Mouse (Mus musculus) B cell, adult 67 days (primary cell): ENCODE results near the gene Foxi2. TPM values are rescaled to one million over a fixed set of nuclear protein-coding genes. Genes with fewer than 3 reads are reported as not detected.

ENCODE experiments used
- total RNA-seq, 2 experiments: library from RNA; stranded (reverse); gene quantifications; 4 replicates each; pipeline ENCODE4 v1.2.4; 2023

Foxi2 gene
- total RNA-seq: not detected

DNA sequence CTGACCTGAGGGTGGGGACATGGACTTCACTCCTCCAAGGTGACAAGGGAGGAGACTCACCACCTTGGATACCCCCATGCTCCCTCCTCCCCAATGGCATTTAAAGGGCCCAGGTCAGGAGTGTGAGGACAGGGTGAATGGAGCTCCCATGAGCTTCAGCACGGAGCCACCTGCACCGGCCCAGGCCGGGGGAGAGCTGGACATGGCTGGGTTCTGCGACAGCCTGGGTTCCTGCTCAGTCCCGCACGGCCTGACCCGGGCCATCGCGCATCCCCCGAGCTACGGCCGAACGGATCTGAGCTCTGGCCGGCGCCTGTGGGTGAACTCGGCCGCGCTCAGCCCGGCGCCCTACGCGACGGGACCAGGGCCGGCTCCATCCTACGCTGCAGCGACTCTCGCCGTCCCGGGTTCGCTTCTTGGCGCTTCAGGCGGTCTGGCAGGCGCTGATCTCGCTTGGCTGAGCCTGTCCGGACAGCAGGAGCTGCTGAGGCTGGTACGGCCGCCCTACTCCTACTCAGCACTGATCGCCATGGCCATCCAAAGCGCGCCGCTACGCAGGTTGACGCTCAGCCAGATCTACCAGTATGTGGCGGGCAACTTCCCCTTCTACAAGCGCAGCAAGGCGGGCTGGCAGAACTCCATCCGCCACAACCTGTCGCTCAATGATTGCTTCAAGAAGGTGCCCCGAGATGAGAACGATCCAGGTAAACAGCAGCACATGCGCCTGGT lies at the start of gene Foxi2:
TSS of gene Foxi2 (plus strand) at position 72 of the 729 bp plus-strand sequence.

Other genes with a start within 250 kb of the Foxi2 start
- not detected for gene Nps, start 151.6 kb upstream of the Foxi2 start, total RNA-seq
- gene Clrn3, start 118.3 kb downstream of the Foxi2 start, total RNA-seq: not detected
- gene Ptpre, start 127.2 kb downstream of the Foxi2 start, total RNA-seq: 10 to 100 TPM; 16.9 to 17.0 TPM